Mouse (Mus musculus): ENCODE measurements around the gene Zdhhc18. TPM values are rescaled to one million over a fixed set of nuclear protein-coding genes. Genes with fewer than 3 reads are reported as not detected.

The Zdhhc18 gene
- 27.5 TPM for polyA plus RNA-seq (2014; fragmentation: Illumina TruSeq; extraction: RNeasy Lipid Tissue Mini Kit (QIAGEN cat#74804); ENCODE audit: insufficient read depth, low read depth, low replicate concordance)

DNA sequence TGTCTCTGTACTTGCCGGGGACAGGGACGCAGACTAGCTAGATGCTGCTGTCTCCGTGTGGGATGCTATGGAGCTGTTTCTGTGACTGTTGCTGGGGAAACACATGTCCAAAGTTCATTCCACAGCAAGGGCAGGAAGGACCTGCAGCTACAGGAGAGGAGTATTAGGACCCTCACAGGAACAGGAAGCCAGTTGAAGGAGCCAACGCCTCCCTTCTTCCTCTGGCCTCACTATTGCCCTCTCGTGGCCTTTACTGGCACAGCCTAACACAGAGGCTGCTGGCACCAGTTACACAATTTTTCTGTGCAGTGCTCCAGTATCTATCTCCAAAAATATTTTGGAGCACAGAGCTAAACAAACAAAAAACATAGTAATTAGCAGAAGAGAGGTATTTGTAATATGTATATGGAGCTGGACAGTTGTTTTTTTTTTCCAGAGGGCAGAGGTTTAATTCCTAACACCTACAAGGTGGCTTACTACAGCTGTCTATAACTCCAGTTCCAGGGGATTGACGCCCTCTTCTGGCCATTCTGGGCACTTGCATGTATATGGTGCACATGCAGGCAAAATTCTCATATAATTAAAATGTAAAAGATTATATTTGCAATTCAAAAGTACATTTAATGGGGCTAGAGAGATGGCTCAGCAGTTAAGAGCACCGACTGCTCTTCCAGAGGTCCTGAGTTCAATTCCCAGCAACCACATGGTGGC lies at the start of gene Zdhhc18:
TSS of gene Zdhhc18 (minus strand) at position 166 of the 711 bp plus-strand sequence.

DNA sequence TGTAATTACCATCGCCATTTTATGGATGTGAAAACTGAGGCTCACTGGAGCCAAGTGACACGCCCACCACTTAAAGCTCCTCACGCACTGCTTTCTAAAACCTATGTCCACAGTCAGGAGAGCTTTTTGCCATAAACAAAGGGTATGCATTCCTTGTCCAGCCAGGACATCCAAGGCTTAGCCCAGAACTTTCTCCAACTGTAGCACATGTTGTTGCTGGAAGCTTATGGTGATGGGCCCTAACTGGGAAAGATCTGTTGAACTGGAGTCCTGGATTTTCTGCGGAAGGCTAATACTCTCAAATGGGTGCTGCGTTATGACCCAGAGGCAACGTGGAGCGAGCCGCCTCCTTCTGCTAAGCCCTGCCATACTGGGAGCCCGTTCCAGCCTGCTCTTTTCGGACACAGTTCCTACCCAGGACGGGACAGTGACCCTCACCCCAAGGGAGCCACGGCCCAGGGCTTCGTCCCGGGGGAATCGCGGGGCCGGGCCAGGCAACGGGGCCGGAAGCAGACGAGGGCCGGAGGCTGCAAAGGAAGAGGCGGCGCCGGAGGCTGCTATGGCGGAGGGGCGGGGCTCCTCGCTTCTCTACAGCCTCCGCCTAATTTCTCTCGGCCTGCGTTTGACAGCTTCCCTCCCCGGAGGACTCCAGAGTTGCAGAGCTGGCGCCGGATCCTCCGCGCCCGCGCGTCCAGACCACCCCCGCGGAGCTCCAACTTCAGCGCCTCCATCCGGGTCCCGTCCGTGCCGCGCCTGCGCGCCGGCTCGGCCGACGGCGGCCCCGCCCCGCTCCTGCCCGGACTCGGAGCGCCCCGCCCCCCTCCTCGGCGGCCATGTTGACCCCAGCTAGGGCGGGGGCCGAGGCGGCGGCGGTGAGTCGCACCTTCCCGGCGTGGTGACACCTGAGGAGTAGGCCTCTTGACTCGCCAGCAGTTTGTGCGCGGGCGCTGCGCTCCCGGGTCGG lies 22.2 kb upstream of the Zdhhc18 start, which contains the start of gene Pigv:
TSS of gene Pigv (minus strand) at position 767 of the 964 bp plus-strand sequence.

DNA sequence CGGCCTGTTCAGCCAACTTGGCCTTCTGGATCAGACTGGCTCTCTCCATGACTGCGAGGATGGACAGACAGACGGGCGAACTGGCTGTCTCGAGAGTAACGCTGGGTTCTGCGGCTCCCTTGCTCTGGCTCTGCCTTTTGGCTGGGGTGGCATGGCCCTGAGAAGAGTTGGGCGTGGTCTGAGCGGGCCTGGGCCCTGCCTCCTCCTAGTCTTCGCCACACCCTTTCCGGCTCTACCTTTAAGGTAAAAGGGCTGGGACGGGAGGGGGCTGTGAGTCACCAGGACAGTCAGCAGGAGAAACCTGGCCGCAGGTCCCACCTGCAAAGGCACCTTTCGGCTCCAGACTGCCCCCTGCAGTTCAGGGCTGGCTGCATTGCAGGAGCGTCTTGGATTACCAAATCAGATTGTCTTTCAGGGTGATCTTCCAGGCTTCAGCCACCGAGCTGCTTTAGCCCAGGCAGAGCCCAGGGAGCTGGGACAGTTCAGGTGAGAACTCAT lies 48.2 kb downstream of the Zdhhc18 start, which contains the start of gene Sfn:
TSS of gene Sfn (minus strand) at position 448 of the 498 bp plus-strand sequence.

DNA sequence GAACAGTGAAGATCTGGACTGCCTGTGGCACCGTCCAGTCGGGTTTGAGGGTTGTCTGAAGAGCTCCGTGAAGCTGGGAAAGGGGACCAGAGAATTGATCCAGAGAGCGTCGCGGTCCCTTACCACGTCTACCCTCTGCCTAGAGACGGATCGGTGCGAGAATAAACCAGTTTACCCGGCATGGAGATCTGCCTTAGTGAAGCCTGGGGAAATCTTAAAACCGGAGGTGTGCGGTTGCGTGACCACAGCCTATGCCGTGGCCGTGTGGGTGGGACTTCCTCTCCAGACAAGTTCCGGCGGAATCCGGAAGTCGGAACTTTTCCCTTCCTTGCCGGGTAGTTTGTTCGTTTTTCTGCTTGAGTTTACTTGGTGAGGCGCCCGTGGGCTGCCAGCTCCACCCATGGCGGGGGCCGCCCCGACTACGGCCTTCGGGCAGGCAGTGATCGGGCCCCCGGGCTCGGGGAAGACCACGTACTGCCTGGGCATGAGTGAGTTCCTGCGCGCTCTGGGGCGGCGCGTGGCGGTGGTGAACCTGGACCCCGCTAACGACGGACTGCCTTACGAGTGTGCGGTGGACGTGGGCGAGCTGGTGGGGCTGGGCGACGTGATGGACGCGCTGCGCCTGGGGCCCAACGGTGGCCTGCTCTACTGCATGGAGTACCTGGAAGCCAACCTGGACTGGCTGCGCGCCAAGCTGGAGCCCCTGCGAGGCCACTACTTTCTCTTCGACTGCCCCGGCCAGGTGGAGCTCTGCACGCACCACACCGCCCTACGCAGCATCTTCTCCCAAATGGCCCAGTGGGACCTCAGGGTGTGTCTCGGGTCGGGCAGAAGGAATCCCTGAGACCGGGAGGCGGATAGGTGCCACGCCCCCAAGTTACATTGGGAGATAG lies 65.6 kb downstream of the Zdhhc18 start, which contains the start of gene Gpn2:
TSS of gene Gpn2 (plus strand) at position 304 of the 893 bp plus-strand sequence.

DNA sequence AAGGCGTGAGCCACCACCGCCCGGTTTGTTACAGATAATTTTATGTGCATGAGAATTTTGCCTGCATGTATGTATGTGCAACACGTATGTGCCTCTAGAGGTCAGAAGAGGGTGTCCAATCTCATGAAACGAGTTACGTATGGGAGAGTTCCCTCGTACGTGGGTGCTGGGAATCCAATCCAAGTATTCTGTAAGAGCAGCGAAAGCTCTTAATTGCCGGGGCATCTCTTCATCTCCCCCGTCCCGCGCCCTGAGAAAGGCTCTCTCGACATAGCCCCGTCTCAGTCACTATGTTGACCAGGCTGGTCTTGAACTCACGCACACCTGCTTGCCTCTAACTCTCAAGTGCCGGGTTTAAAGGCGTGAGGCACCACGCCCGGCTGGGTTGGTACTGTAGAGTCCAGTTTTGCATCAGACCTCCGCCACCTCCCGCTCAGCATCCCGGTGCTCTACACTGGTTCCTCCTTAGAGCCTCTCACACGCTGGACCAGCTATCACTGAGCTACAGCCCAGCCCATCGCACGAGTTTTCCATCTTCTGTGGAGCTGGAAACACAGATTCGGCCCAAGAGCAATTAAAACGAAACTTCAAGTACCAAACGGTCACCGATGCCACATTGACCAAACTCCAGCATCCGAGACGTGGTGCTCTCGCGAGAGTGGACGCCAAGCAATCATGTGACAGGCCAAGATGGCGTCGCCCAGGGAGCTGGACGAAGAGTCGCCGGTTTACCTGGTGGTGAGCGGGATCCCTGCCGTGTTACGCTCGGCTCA lies 75.7 kb downstream of the Zdhhc18 start, which contains the start of gene Gpatch3:
TSS of gene Gpatch3 (plus strand) at position 676 of the 773 bp plus-strand sequence.

Other genes starting within 250 kb of the Zdhhc18 start
- 8.4 TPM for gene Tent5b, start 170.0 kb downstream of the Zdhhc18 start, polyA plus RNA-seq (2014; fragmentation: Illumina TruSeq; extraction: RNeasy Lipid Tissue Mini Kit (QIAGEN cat#74804); ENCODE audit: insufficient read depth, low read depth, low replicate concordance)
- 7.2 TPM for gene Trnp1, start 151.6 kb downstream of the Zdhhc18 start, polyA plus RNA-seq (2014; fragmentation: Illumina TruSeq; extraction: RNeasy Lipid Tissue Mini Kit (QIAGEN cat#74804); ENCODE audit: insufficient read depth, low read depth, low replicate concordance)
- 8.1 TPM for gene Kdf1, start 131.2 kb downstream of the Zdhhc18 start, polyA plus RNA-seq (2014; fragmentation: Illumina TruSeq; extraction: RNeasy Lipid Tissue Mini Kit (QIAGEN cat#74804); ENCODE audit: insufficient read depth, low read depth, low replicate concordance)
- 118 TPM for gene Nudc, start 104.2 kb downstream of the Zdhhc18 start, polyA plus RNA-seq (2014; fragmentation: Illumina TruSeq; extraction: RNeasy Lipid Tissue Mini Kit (QIAGEN cat#74804); ENCODE audit: insufficient read depth, low read depth, low replicate concordance)
- gene Nr0b2, start 96.8 kb downstream of the Zdhhc18 start, polyA plus RNA-seq (2014; fragmentation: Illumina TruSeq; extraction: RNeasy Lipid Tissue Mini Kit (QIAGEN cat#74804); ENCODE audit: insufficient read depth, low read depth, low replicate concordance) = not detected
- 4.2 TPM for gene Gpatch3, start 75.4 kb downstream of the Zdhhc18 start, polyA plus RNA-seq (2014; fragmentation: Illumina TruSeq; extraction: RNeasy Lipid Tissue Mini Kit (QIAGEN cat#74804); ENCODE audit: insufficient read depth, low read depth, low replicate concordance)
- gene Gpn2, start 65.8 kb downstream of the Zdhhc18 start, polyA plus RNA-seq (2014; fragmentation: Illumina TruSeq; extraction: RNeasy Lipid Tissue Mini Kit (QIAGEN cat#74804); ENCODE audit: insufficient read depth, low read depth, low replicate concordance) = 16.5 TPM
- gene Sfn, start 48.0 kb downstream of the Zdhhc18 start, polyA plus RNA-seq (2014; fragmentation: Illumina TruSeq; extraction: RNeasy Lipid Tissue Mini Kit (QIAGEN cat#74804); ENCODE audit: insufficient read depth, low read depth, low replicate concordance) = 20.8 TPM
- gene Pigv, start 22.5 kb upstream of the Zdhhc18 start, polyA plus RNA-seq (2014; fragmentation: Illumina TruSeq; extraction: RNeasy Lipid Tissue Mini Kit (QIAGEN cat#74804); ENCODE audit: insufficient read depth, low read depth, low replicate concordance) = 10.5 TPM
- 10.9 TPM for gene Arid1a, start 106.6 kb upstream of the Zdhhc18 start, polyA plus RNA-seq (2014; fragmentation: Illumina TruSeq; extraction: RNeasy Lipid Tissue Mini Kit (QIAGEN cat#74804); ENCODE audit: insufficient read depth, low read depth, low replicate concordance)
- 23.5 TPM for gene Rps6ka1, start 237.6 kb upstream of the Zdhhc18 start, polyA plus RNA-seq (2014; fragmentation: Illumina TruSeq; extraction: RNeasy Lipid Tissue Mini Kit (QIAGEN cat#74804); ENCODE audit: insufficient read depth, low read depth, low replicate concordance)

Data from lung, adult 10 weeks (tissue).